Mouse (Mus musculus): ENCODE measurements at regions not wholly inside any gene's neighbourhood (a gene's known extent, or its start where the extent isn't known, plus 50 kb on each side); places are given as distances from the start of the nearest gene placed in this dataset.

GRCm38 (mm10) chr8:26268751-26269415 is 149.5 kb downstream of the Gm45692 start:
- TF ChIP-seq TCF12 (IDR thresholded peaks at IDR 0.05; ENCODE audit: low read depth, low read length): no peak
- no peak for TF ChIP-seq IRF4 (IDR thresholded peaks at IDR 0.05; ENCODE audit: low read depth, low read length)
- TF ChIP-seq CTCF (conservative IDR thresholded peaks at IDR 0.05 in 1 of 2, IDR thresholded peaks at IDR 0.05 in 1 of 2; ENCODE audit: low read depth in 2 of 2, low read length in 2 of 2): no peak
- TF ChIP-seq PAX5 (IDR thresholded peaks at IDR 0.05; ENCODE audit: low read length): no peak
- no peak for TF ChIP-seq POLR2A (IDR thresholded peaks at IDR 0.05; ENCODE audit: low read depth, low read length)
- no peak for TF ChIP-seq POLR2AphosphoS2 (IDR thresholded peaks at IDR 0.05; ENCODE audit: low read depth, low read length)
